Comparison of ENCODE assay signal across 13 mouse cellular contexts in genomic region chr1:74891513-74891912, GRCm38 (mm10). TPM values are rescaled to one million over a fixed set of nuclear protein-coding genes. Genes with fewer than 3 reads are reported as not detected.
DNase-seq lines count a peak whose midpoint lies in the region; ATAC-seq and TF ChIP-seq lines count a peak whose summit lies in the region.
"Had no signal": no experiment of that assay in that cellular context is flagged by ENCODE, and none has a peak within 500 bp of the region (broad histone marks: within the 10 kb centered on the region; RNA-seq: fewer than 3 reads in every experiment).

No protein-coding gene starts in this region.

- no peaks in the 10 kb centered on the region for H3K4me1 ChIP-seq in hindbrain, embryonic 11.5 days (replicated peaks; ENCODE audit: control insufficient read depth, insufficient read depth, low read length)
- peaks cover 16% of the 10 kb centered on the region for H3K4me1 ChIP-seq in hindbrain, embryonic 13.5 days (replicated peaks)
- no peaks in the 10 kb centered on the region for H3K4me1 ChIP-seq in thymus, adult 2 months (replicated peaks; ENCODE audit: control insufficient read depth, insufficient read depth, low read length)
- H3K4me1 ChIP-seq in embryonic facial prominence, embryonic 11.5 days (ENCODE audit: control insufficient read depth, insufficient read depth, low read length), result no peaks in the 10 kb centered on the region

- H3K4me3 ChIP-seq in hindbrain, embryonic 11.5 days (ENCODE audit: low read depth, low read length), result no peak overlapping the region
- H3K4me3 ChIP-seq in hindbrain, embryonic 13.5 days, result no peak overlapping the region
- H3K4me3 ChIP-seq in thymus, adult 2 months (ENCODE audit: control insufficient read depth, insufficient read depth, low read length), result no peak overlapping the region
- no peak overlapping the region for H3K4me3 ChIP-seq in embryonic facial prominence, embryonic 11.5 days (ENCODE audit: low read depth, low read length)
- H3K4me3 ChIP-seq: embryonic facial prominence, embryonic 13.5 days; heart, embryonic 10.5 days had no signal

- no peak for TF ChIP-seq CTCF in thymus, adult 2 months (IDR thresholded peaks at IDR 0.05; ENCODE audit: borderline replicate concordance, control insufficient read depth, extremely low read depth, insufficient read depth, low read length, poor library complexity)

- H3K27ac ChIP-seq in hindbrain, embryonic 11.5 days (ENCODE audit: low read depth, low read length), result no peak overlapping the region
- no peak overlapping the region for H3K27ac ChIP-seq in hindbrain, embryonic 13.5 days
- no peak overlapping the region for H3K27ac ChIP-seq in thymus, adult 2 months (ENCODE audit: control insufficient read depth, insufficient read depth, low read length)
- H3K27ac ChIP-seq in embryonic facial prominence, embryonic 11.5 days (replicated peaks; ENCODE audit: low read depth, low read length), result no peak overlapping the region
- H3K27ac ChIP-seq: embryonic facial prominence, embryonic 13.5 days; heart, embryonic 10.5 days; midbrain, embryonic 13.5 days had no signal

- 0% methylated on average over 6 of the region's 8 CpGs for WGBS in hindbrain, embryonic 11.5 days
- WGBS in hindbrain, embryonic 13.5 days, result 3% methylated on average over 7 of the region's 8 CpGs
- WGBS in thymus, adult 2 months, result 3% methylated on average over 8 of the region's 8 CpGs
- 0% methylated on average over 6 of the region's 8 CpGs for WGBS in embryonic facial prominence, embryonic 11.5 days

- peaks cover 82% of the 10 kb centered on the region for H3K27me3 ChIP-seq in hindbrain, embryonic 11.5 days (ENCODE audit: control insufficient read depth, insufficient read depth, low read length)
- H3K27me3 ChIP-seq in hindbrain, embryonic 13.5 days, result peaks cover 97% of the 10 kb centered on the region
- H3K27me3 ChIP-seq in thymus, adult 2 months (ENCODE audit: control insufficient read depth, insufficient read depth, low read length), result no peaks in the 10 kb centered on the region; the same call in 1 of the 2 replicates
- H3K27me3 ChIP-seq in embryonic facial prominence, embryonic 11.5 days (ENCODE audit: control insufficient read depth, insufficient read depth, low read length), result peaks cover 73% of the 10 kb centered on the region

- H3K9ac ChIP-seq in hindbrain, embryonic 11.5 days (ENCODE audit: low read depth, low read length), result no peak overlapping the region
- H3K9ac ChIP-seq in hindbrain, embryonic 13.5 days, result no peak overlapping the region
- H3K9ac ChIP-seq in embryonic facial prominence, embryonic 11.5 days (replicated peaks; ENCODE audit: low read length), result no peak overlapping the region
- H3K9ac ChIP-seq: embryonic facial prominence, embryonic 13.5 days; midbrain, embryonic 13.5 days had no signal

- peak; percentile 68 for DNase-seq in hindbrain, embryonic 11.5 days (ENCODE audit: low spot score)
- peak; percentile 13 for DNase-seq in thymus, adult 2 months
- DNase-seq in thymus, adult 18-20 months, result no peak
- peak; percentile 82 for DNase-seq in embryonic facial prominence, embryonic 11.5 days (ENCODE audit: low spot score)
- DNase-seq in thymus, postnatal 14 days, result peak; percentile 26
- no peak for DNase-seq in cerebellum, postnatal 10 days
- no peak for DNase-seq in frontal cortex, postnatal 14 days (ENCODE audit: low spot score in 2 of 2)
- DNase-seq: layer of hippocampus, adult 9-11 months had no signal

- no peaks in the 10 kb centered on the region for H3K36me3 ChIP-seq in hindbrain, embryonic 11.5 days (ENCODE audit: control insufficient read depth, insufficient read depth, low read length)
- H3K36me3 ChIP-seq in hindbrain, embryonic 13.5 days, result no peaks in the 10 kb centered on the region
- H3K36me3 ChIP-seq in thymus, adult 2 months (ENCODE audit: control insufficient read depth, insufficient read depth, low read length), result no peaks in the 10 kb centered on the region
- no peaks in the 10 kb centered on the region for H3K36me3 ChIP-seq in embryonic facial prominence, embryonic 11.5 days (replicated peaks; ENCODE audit: control insufficient read depth, insufficient read depth, low read depth, low read length)
- H3K36me3 ChIP-seq: embryonic facial prominence, embryonic 13.5 days; heart, embryonic 10.5 days; midbrain, embryonic 13.5 days had no signal

- ATAC-seq in hindbrain, embryonic 11.5 days (ENCODE audit: low FRiP score), result no peak
- ATAC-seq in hindbrain, embryonic 13.5 days (ENCODE audit: low FRiP score), result no peak
- no peak for ATAC-seq in embryonic facial prominence, embryonic 11.5 days (replicated peaks; ENCODE audit: insufficient number of reproducible peaks, low FRiP score, low TSS enrichment, low read depth)
- ATAC-seq: midbrain, embryonic 13.5 days had no signal

- H3K4me2 ChIP-seq in hindbrain, embryonic 11.5 days (replicated peaks; ENCODE audit: low read depth, low read length), result no peak overlapping the region
- H3K4me2 ChIP-seq in hindbrain, embryonic 13.5 days, result no peak overlapping the region
- no peak overlapping the region for H3K4me2 ChIP-seq in embryonic facial prominence, embryonic 11.5 days (ENCODE audit: low read depth, low read length)
- H3K4me2 ChIP-seq: embryonic facial prominence, embryonic 13.5 days; midbrain, embryonic 13.5 days had no signal

- no peak for TF ChIP-seq POLR2A in thymus, adult 2 months (IDR thresholded peaks at IDR 0.05; ENCODE audit: control insufficient read depth, extremely low read depth, insufficient read depth, low read length, poor library complexity)

- H3K9me3 ChIP-seq in hindbrain, embryonic 11.5 days (ENCODE audit: control insufficient read depth, low read length), result no peaks in the 10 kb centered on the region
- H3K9me3 ChIP-seq in hindbrain, embryonic 13.5 days, result no peaks in the 10 kb centered on the region
- no peaks in the 10 kb centered on the region for H3K9me3 ChIP-seq in embryonic facial prominence, embryonic 11.5 days (replicated peaks; ENCODE audit: control insufficient read depth, low read length)
- H3K9me3 ChIP-seq: embryonic facial prominence, embryonic 13.5 days; heart, embryonic 10.5 days; midbrain, embryonic 13.5 days had no signal

RNA-seq across cellular contexts. Expression of gene Cryba2, which starts 1.4 kb away (rescaled TPM):
- 0.50 and 1.6 TPM in 2 replicates for polyA plus RNA-seq in hindbrain, embryonic 11.5 days (2014; fragmentation: Nextera tagmentation; extraction: Ambion mirVana)
- 2.9 and 4.9 TPM in 2 replicates for polyA plus RNA-seq in hindbrain, embryonic 13.5 days (2015; fragmentation: Nextera tagmentation; extraction: Ambion mirVana)
- 1.0 and 1.5 TPM in 2 replicates for polyA plus RNA-seq in thymus, adult 2 months (2012; rRNA removed)
- 0.62 and 5.2 TPM in 2 replicates for polyA plus RNA-seq in embryonic facial prominence, embryonic 11.5 days (2014; fragmentation: Nextera tagmentation; extraction: Ambion mirVana)
- polyA plus RNA-seq: embryonic facial prominence, embryonic 13.5 days; heart, embryonic 10.5 days; spleen, adult 2 months had no signal

RNA-seq across cellular contexts. Expression of gene Fev, which starts 6.3 kb away (rescaled TPM):
- 1.3 and 3.0 TPM in 2 replicates for polyA plus RNA-seq in hindbrain, embryonic 11.5 days (2014; fragmentation: Nextera tagmentation; extraction: Ambion mirVana)
- 4.1 and 6.7 TPM in 2 replicates for polyA plus RNA-seq in hindbrain, embryonic 13.5 days (2015; fragmentation: Nextera tagmentation; extraction: Ambion mirVana)
- 0.24 and 0.26 TPM in 2 replicates for polyA plus RNA-seq in thymus, adult 2 months (2012; rRNA removed)
- 0.40 and 0.62 TPM in 2 replicates for polyA plus RNA-seq in embryonic facial prominence, embryonic 11.5 days (2014; fragmentation: Nextera tagmentation; extraction: Ambion mirVana)
- polyA plus RNA-seq: embryonic facial prominence, embryonic 13.5 days had no signal

RNA-seq across cellular contexts. Expression of gene Cdk5r2, which starts 36.8 kb away (rescaled TPM):
- 4.6 and 5.3 TPM in 2 replicates for polyA plus RNA-seq in hindbrain, embryonic 11.5 days (2014; fragmentation: Nextera tagmentation; extraction: Ambion mirVana)
- polyA plus RNA-seq in hindbrain, embryonic 13.5 days (2015; fragmentation: Nextera tagmentation; extraction: Ambion mirVana), result 6.1 and 6.5 TPM in 2 replicates
- polyA plus RNA-seq in thymus, adult 2 months (2012; rRNA removed), result 0.31 and 0.34 TPM in 2 replicates
- 0.84 and 1.1 TPM in 2 replicates for polyA plus RNA-seq in embryonic facial prominence, embryonic 11.5 days (2014; fragmentation: Nextera tagmentation; extraction: Ambion mirVana)
- polyA plus RNA-seq: heart, embryonic 10.5 days; spleen, adult 2 months had no signal

RNA-seq across cellular contexts. Expression of gene Cfap65, which starts 43.9 kb away (rescaled TPM):
- polyA plus RNA-seq in hindbrain, embryonic 11.5 days (2014; fragmentation: Nextera tagmentation; extraction: Ambion mirVana), result 1.2 TPM in 2 replicates
- 0.56 and 1.2 TPM in 2 replicates for polyA plus RNA-seq in hindbrain, embryonic 13.5 days (2015; fragmentation: Nextera tagmentation; extraction: Ambion mirVana)
- polyA plus RNA-seq in thymus, adult 2 months (2012; rRNA removed), result 0.48 and 0.69 TPM in 2 replicates
- 0.06 TPM in 1 of 2 replicates, not detected in the other for polyA plus RNA-seq in embryonic facial prominence, embryonic 11.5 days (2014; fragmentation: Nextera tagmentation; extraction: Ambion mirVana)
- polyA plus RNA-seq: embryonic facial prominence, embryonic 13.5 days; heart, embryonic 10.5 days; spleen, adult 2 months had no signal

RNA-seq across cellular contexts. Expression of gene Ihh, which starts 60.0 kb away (rescaled TPM):
- 0.20 and 0.35 TPM in 2 replicates for polyA plus RNA-seq in hindbrain, embryonic 11.5 days (2014; fragmentation: Nextera tagmentation; extraction: Ambion mirVana)
- polyA plus RNA-seq in hindbrain, embryonic 13.5 days (2015; fragmentation: Nextera tagmentation; extraction: Ambion mirVana), result 0.14 and 0.21 TPM in 2 replicates
- polyA plus RNA-seq in thymus, adult 2 months (2012; rRNA removed), result 0.75 and 0.94 TPM in 2 replicates
- 0.32 TPM in 1 of 2 replicates, not detected in the other for polyA plus RNA-seq in embryonic facial prominence, embryonic 11.5 days (2014; fragmentation: Nextera tagmentation; extraction: Ambion mirVana)

Comparison
In these comparisons a context has a peak if more than half of its experiments do, and no peak if none do; other contexts are left out.
1. DNase-seq: peak in hindbrain, embryonic 11.5 days (single experiment), thymus, adult 2 months (single experiment), embryonic facial prominence, embryonic 11.5 days (single experiment) and thymus, postnatal 14 days (single experiment); none in thymus, adult 18-20 months (0 of 2), cerebellum, postnatal 10 days (0 of 2) and frontal cortex, postnatal 14 days (0 of 2).